Mouse (Mus musculus) ovary, postnatal 14 days (tissue): ENCODE data around the gene Pithd1.
A peak's percentile ranks its signal among the peaks of the same experiment; 100 is the strongest.
"Not testable (repeated sequence)": the region's sequence is repeated elsewhere in the genome, so short reads cannot be mapped to it uniquely, and the experiment has no call there.

Experiments
- DNase-seq: peaks from one replicate; pipeline ENCODE4 v3.0.0; 2022; ENCODE audit warnings: low spot score

Gene Pithd1

GRCm38 (mm10) chr4:135986301-135986942, 642 bp downstream of the Pithd1 start:
- DNase-seq, result no peak

GRCm38 (mm10) chr4:135985769-135986168, 1.3 kb downstream of the Pithd1 start:
- no peak for DNase-seq

GRCm38 (mm10) chr4:135985193-135985592, 1.9 kb downstream of the Pithd1 start:
- DNase-seq, result no peak

- DNase-seq, result no peak
Measured at GRCm38 (mm10) chr4:135984556-135984955, 2.5 kb downstream of the Pithd1 start.

- DNase-seq, result no peak
Measured at GRCm38 (mm10) chr4:135981524-135982063, 5.5 kb downstream of the Pithd1 start.

GRCm38 (mm10) chr4:135980223-135980622, 6.8 kb downstream of the Pithd1 start:
- not testable (repeated sequence) for DNase-seq

GRCm38 (mm10) chr4:135976146-135976545, 10.9 kb downstream of the Pithd1 start:
- DNase-seq, result no peak

GRCm38 (mm10) chr4:135972911-135973811, 13.9 kb downstream of the Pithd1 start:
- no peak for DNase-seq

- DNase-seq, result peak; percentile 89
Measured at GRCm38 (mm10) chr4:135972556-135972906, 14.5 kb downstream of the Pithd1 start, which contains the start of gene Lypla2. TSS of gene Lypla2 (minus strand) at chr4:135972626.

- DNase-seq, result no peak
Measured at GRCm38 (mm10) chr4:135971805-135972555, 15.1 kb downstream of the Pithd1 start.

GRCm38 (mm10) chr4:135970585-135970984, 16.5 kb downstream of the Pithd1 start:
- DNase-seq, result no peak

- DNase-seq, result no peak
Measured at GRCm38 (mm10) chr4:135969070-135969750, 17.9 kb downstream of the Pithd1 start.

- DNase-seq, result no peak
Measured at GRCm38 (mm10) chr4:135968271-135968869, 18.7 kb downstream of the Pithd1 start.

- DNase-seq, result no peak
Measured at GRCm38 (mm10) chr4:135967086-135967760, 19.8 kb downstream of the Pithd1 start.

GRCm38 (mm10) chr4:135966283-135966682, 20.8 kb downstream of the Pithd1 start:
- no peak for DNase-seq

GRCm38 (mm10) chr4:135965113-135965512, 22.0 kb downstream of the Pithd1 start:
- DNase-seq, result no peak

GRCm38 (mm10) chr4:135964426-135964825, 22.6 kb downstream of the Pithd1 start:
- DNase-seq, result peak; percentile 44

- peak; percentile 83 for DNase-seq
Measured at GRCm38 (mm10) chr4:135963457-135964193, 23.4 kb downstream of the Pithd1 start, which contains the start of gene Gale. TSS of gene Gale (plus strand) at chr4:135963727.

GRCm38 (mm10) chr4:135962946-135963345, 24.1 kb downstream of the Pithd1 start:
- no peak for DNase-seq

- DNase-seq, result no peak
Measured at GRCm38 (mm10) chr4:135962198-135962597, 24.9 kb downstream of the Pithd1 start.
